Mouse (Mus musculus): ENCODE measurements around the gene Mef2c. TPM values are rescaled to one million over a fixed set of nuclear protein-coding genes. Genes with fewer than 3 reads are reported as not detected.

Mef2c gene
- total RNA-seq, 2 experiments from 2014 or later: 114 to 128 TPM

- DNase-seq (ENCODE audit: extremely low spot score in 1 of 2, low spot score in 1 of 2): peak; percentile 55 to 58
These were observed 20.5 kb downstream of the Mef2c start for GRCm38 (mm10) chr13:83524159-83524901.

GRCm38 (mm10) chr13:83524902-83525715 is 21.3 kb downstream of the Mef2c start:
- no peak for DNase-seq (ENCODE audit: extremely low spot score in 1 of 2, low spot score in 1 of 2)

GRCm38 (mm10) chr13:83525716-83526005 is 21.8 kb downstream of the Mef2c start:
- DNase-seq (ENCODE audit: extremely low spot score in 1 of 2, low spot score in 1 of 2): no peak

- DNase-seq (ENCODE audit: extremely low spot score in 1 of 2, low spot score in 1 of 2): no peak
These were observed 22.2 kb downstream of the Mef2c start for GRCm38 (mm10) chr13:83526066-83526465.

- no peak for DNase-seq (ENCODE audit: extremely low spot score in 1 of 2, low spot score in 1 of 2)
These were observed 24.1 kb downstream of the Mef2c start for GRCm38 (mm10) chr13:83527921-83528320.

- no peak for DNase-seq (ENCODE audit: extremely low spot score in 1 of 2, low spot score in 1 of 2)
These were observed 26.0 kb downstream of the Mef2c start for GRCm38 (mm10) chr13:83529729-83530314.

- DNase-seq (ENCODE audit: extremely low spot score in 1 of 2, low spot score in 1 of 2): no peak
These were observed 27.1 kb downstream of the Mef2c start for GRCm38 (mm10) chr13:83530889-83531288.

GRCm38 (mm10) chr13:83531968-83532591 is 28.2 kb downstream of the Mef2c start:
- peak in 1 of 2 experiments; percentile 11 for DNase-seq (ENCODE audit: extremely low spot score in 1 of 2, low spot score in 1 of 2)

GRCm38 (mm10) chr13:83536361-83536760 is 32.5 kb downstream of the Mef2c start:
- DNase-seq (ENCODE audit: extremely low spot score in 1 of 2, low spot score in 1 of 2): no peak

GRCm38 (mm10) chr13:83537163-83537562 is 33.3 kb downstream of the Mef2c start:
- peak; percentile 38 to 60 for DNase-seq (ENCODE audit: extremely low spot score in 1 of 2, low spot score in 1 of 2)

- DNase-seq (ENCODE audit: extremely low spot score in 1 of 2, low spot score in 1 of 2): no peak
These were observed 36.1 kb downstream of the Mef2c start for GRCm38 (mm10) chr13:83539921-83540320.

- DNase-seq (ENCODE audit: extremely low spot score in 1 of 2, low spot score in 1 of 2): no peak
These were observed 38.8 kb downstream of the Mef2c start for GRCm38 (mm10) chr13:83542666-83543065.

- DNase-seq (ENCODE audit: extremely low spot score in 1 of 2, low spot score in 1 of 2): no peak
These were observed 40.9 kb downstream of the Mef2c start for GRCm38 (mm10) chr13:83544707-83545106.

GRCm38 (mm10) chr13:83546876-83547275 is 43.0 kb downstream of the Mef2c start:
- no peak for DNase-seq (ENCODE audit: extremely low spot score in 1 of 2, low spot score in 1 of 2)

GRCm38 (mm10) chr13:83551259-83551658 is 47.4 kb downstream of the Mef2c start:
- no peak for DNase-seq (ENCODE audit: extremely low spot score in 1 of 2, low spot score in 1 of 2)

GRCm38 (mm10) chr13:83552051-83552450 is 48.2 kb downstream of the Mef2c start:
- DNase-seq (ENCODE audit: extremely low spot score in 1 of 2, low spot score in 1 of 2): no peak

- no peak for DNase-seq (ENCODE audit: extremely low spot score in 1 of 2, low spot score in 1 of 2)
These were observed 59.4 kb downstream of the Mef2c start for GRCm38 (mm10) chr13:83563261-83563660.

GRCm38 (mm10) chr13:83565732-83566131 is 61.9 kb downstream of the Mef2c start:
- DNase-seq (ENCODE audit: extremely low spot score in 1 of 2, low spot score in 1 of 2): no peak

- no peak for DNase-seq (ENCODE audit: extremely low spot score in 1 of 2, low spot score in 1 of 2)
These were observed 62.3 kb downstream of the Mef2c start for GRCm38 (mm10) chr13:83566180-83566579.

- DNase-seq (ENCODE audit: extremely low spot score in 1 of 2, low spot score in 1 of 2): no peak
These were observed 63.1 kb downstream of the Mef2c start for GRCm38 (mm10) chr13:83566834-83567534.
